Mouse (Mus musculus) embryonic facial prominence, embryonic 13.5 days (tissue): Measurements from ENCODE around the gene Fgf2. TPM values are rescaled to one million over a fixed set of nuclear protein-coding genes. Genes with fewer than 3 reads are reported as not detected.

Source experiments
- ATAC-seq: fragments of 200-750 bp; cut with Nextera tagmentation; 2 replicates; pipeline ENCODE4 v1.8.0; 2017; ENCODE audit warnings: low read depth; ENCODE audit not compliant: insufficient number of reproducible peaks, insufficient read depth, low FRiP score, low TSS enrichment
- H3K27ac ChIP-seq: fragments of 300-500 bp; sonication (generic); 2 replicates; pipeline ENCODE4 v1.5.1; 2015; ENCODE audit warnings: moderate library complexity, mild to moderate bottlenecking, inconsistent platforms
- H3K27me3 ChIP-seq: fragments of 300-500 bp; sonication (generic); 2 replicates; pipeline ENCODE4 v1.6.1; 2015; ENCODE audit warnings: mild to moderate bottlenecking, inconsistent platforms
- H3K36me3 ChIP-seq: fragments of 300-500 bp; sonication (generic); 2 replicates; pipeline ENCODE4 v1.6.1; 2015; ENCODE audit warnings: mild to moderate bottlenecking, inconsistent platforms
- H3K4me1 ChIP-seq: fragments of 300-500 bp; sonication (generic); 2 replicates; pipeline ENCODE4 v1.6.1; 2015; ENCODE audit warnings: inconsistent platforms
- H3K4me2 ChIP-seq: fragments of 300-500 bp; sonication (generic); 2 replicates; pipeline ENCODE4 v1.6.1; 2015; ENCODE audit warnings: moderate library complexity, mild to moderate bottlenecking, inconsistent platforms
- H3K4me3 ChIP-seq: fragments of 300-500 bp; sonication (generic); 2 replicates; pipeline ENCODE4 v1.5.1; 2015; ENCODE audit warnings: mild to moderate bottlenecking, inconsistent platforms
- H3K9ac ChIP-seq: fragments of 300-500 bp; sonication (generic); 2 replicates; pipeline ENCODE4 v1.6.1; 2015; ENCODE audit warnings: mild to moderate bottlenecking, inconsistent platforms
- H3K9me3 ChIP-seq: fragments of 300-500 bp; sonication (generic); 2 replicates; pipeline ENCODE4 v1.6.1; 2016; ENCODE audit warnings: inconsistent platforms
- WGBS: fragments of 180-500 bp; shearing (Covaris S2); methylation state at CpG from one replicate; pipeline ENCODE4 v1.1.7; 2015; ENCODE audit warnings: mixed read lengths; 5-methylcytosine and 5-hydroxymethylcytosine counted together
- polyA plus RNA-seq: library from polyadenylated mRNA; unstranded; fragments of >200 nt; fragmentation: Nextera tagmentation; extraction: Ambion mirVana; gene quantifications from 2 replicates; pipeline ENCODE4 v1.2.1, GENCODE M21; 2015

Fgf2 gene
- polyA plus RNA-seq, 1 experiment from 2014 or later = 4.7 TPM

- Histone ChIP-seq H3K27ac (no peak overlapping the region), H3K27me3 (no peaks in the 10 kb centered on the region)
- ATAC-seq = no peak
Measured at GRCm38 (mm10) chr3:37360729-37361128, 12.6 kb downstream of the Fgf2 start.

DNA sequence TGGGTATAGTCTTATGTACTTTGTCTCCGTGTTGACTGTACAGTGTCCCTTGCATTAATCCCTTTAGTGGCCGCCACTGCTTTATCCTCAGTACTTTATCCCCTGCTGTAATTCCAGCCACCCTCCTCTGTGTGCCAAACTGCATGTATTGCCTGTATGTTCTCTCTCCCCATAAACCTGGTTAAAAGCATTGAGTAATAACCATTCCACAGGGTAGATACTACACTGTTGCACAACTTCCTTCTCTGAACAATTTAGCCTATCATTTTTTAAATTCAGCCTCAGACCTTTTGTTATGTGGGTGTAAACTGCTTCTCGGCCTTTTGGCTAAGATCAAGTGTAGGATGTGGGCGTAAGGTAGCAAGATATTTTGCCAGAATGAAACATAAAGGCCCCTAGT is 17.0 kb downstream of the Fgf2 start:
- Histone ChIP-seq H3K27me3 (no peaks in the 10 kb centered on the region), H3K4me3 (no peak overlapping the region), H3K9me3 (no peaks in the 10 kb centered on the region), H3K4me2 (no peak overlapping the region), H3K9ac (no peak overlapping the region), H3K27ac (no peak overlapping the region), H3K36me3 (no peaks in the 10 kb centered on the region), H3K4me1 (no peaks in the 10 kb centered on the region)
- no peak for ATAC-seq
- 85% methylated on average over 4 of the region's 4 CpGs for WGBS

More at GRCm38 (mm10) chr3:37360729-37361128, 12.6 kb downstream of the Fgf2 start:
- no peaks in the 10 kb centered on the region for H3K4me1 ChIP-seq
- H3K4me3 ChIP-seq = no peak overlapping the region
- H3K4me2 ChIP-seq = no peak overlapping the region
- WGBS = 88% methylated on average over 9 of the region's 9 CpGs
- H3K9me3 ChIP-seq = no peaks in the 10 kb centered on the region
- no peaks in the 10 kb centered on the region for H3K36me3 ChIP-seq
- no peak overlapping the region for H3K9ac ChIP-seq

DNA sequence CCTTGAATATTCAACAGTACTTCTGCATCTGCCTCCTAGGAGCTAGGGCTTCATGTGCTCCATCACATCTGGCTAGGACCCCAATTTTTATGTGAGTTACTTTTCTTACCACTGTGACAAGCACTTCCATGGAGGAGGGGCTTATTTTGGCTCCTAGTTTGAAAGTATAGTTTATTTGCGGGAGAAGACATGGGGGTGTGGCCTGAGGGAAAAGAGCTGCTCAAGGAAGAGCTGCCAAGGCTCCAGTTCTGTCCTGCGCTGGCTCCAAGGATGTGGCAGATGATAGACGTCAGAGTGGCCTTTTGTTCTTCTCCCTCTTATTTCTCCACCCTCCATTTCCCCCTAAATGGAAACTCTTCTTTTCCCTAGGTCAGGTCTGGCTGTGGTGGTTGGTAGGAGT is 17.8 kb downstream of the Fgf2 start:
- ATAC-seq = no peak
- Histone ChIP-seq H3K4me1 (no peaks in the 10 kb centered on the region), H3K9me3 (no peaks in the 10 kb centered on the region), H3K27me3 (no peaks in the 10 kb centered on the region), H3K4me2 (no peak overlapping the region), H3K9ac (no peak overlapping the region), H3K27ac (no peak overlapping the region), H3K4me3 (no peak overlapping the region), H3K36me3 (no peaks in the 10 kb centered on the region)
- WGBS = 34% methylated on average over 3 of the region's 3 CpGs

DNA sequence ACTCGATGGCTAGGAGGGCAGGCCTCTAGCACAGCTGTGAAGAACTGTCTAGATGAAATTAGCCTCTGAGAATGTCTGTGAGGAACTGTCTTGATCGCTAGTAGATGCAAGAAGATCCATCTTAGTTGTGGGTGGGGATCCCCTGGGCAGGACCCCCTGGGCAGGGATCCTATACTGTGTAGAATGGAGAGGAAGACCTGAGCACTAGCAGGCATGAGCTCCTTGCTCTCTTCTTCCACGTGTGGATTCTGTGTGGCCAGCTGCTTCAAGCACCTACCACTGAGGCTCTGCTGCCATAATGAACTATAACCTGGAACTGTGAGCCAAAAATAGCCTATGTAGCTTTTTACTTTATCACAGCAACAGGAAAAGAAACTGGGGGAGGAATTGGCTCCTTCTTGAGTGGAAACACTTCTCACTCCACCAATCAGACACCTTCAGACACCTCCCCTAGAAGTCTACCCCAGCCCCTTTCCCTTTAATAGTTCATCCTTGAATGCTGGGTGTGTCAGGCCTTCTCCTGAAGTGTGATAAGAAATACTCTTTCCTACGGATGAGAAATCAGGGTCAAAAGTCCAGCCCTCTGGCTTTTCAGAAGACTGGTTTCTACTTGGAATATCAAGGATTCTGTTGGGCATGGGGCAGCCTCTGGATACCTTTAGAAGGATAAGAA is 18.4 kb downstream of the Fgf2 start:
- H3K9me3 ChIP-seq = no peaks in the 10 kb centered on the region
- H3K4me1 ChIP-seq = no peaks in the 10 kb centered on the region
- no peak for ATAC-seq
- H3K27me3 ChIP-seq = no peaks in the 10 kb centered on the region
- no peaks in the 10 kb centered on the region for H3K36me3 ChIP-seq
- no peak overlapping the region for H3K4me3 ChIP-seq
- H3K4me2 ChIP-seq = no peak overlapping the region
- H3K27ac ChIP-seq = no peak overlapping the region
- 68% methylated on average over 4 of the region's 4 CpGs for whole genome bisulfite sequencing
- no peak overlapping the region for H3K9ac ChIP-seq

DNA sequence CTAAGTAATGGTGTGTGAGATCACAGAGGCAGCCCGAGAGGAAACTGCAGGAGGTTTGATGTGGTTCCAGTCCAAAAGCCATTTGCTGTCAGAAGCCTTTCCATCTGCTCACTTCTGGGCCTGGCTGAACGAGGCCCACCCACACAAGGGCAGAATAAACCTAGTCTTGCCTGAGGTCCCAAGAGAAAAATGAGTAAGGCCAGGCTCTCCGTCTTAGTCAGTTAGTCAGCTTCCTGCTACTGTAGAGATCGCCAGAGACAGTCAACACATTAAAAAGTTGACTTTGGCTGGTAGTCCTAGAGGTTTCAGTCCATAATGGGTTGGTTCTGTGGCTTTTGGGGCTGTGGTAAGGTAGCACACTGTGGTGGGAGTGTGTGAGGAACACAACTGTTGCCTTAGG is 22.3 kb downstream of the Fgf2 start:
- no peak overlapping the region for H3K4me2 ChIP-seq
- no peak for ATAC-seq
- H3K27ac ChIP-seq = no peak overlapping the region
- H3K36me3 ChIP-seq = no peaks in the 10 kb centered on the region
- 73% methylated on average over 4 of the region's 4 CpGs for WGBS
- H3K4me1 ChIP-seq = peaks cover 4% of the 10 kb centered on the region; the same call in 1 of the 2 replicates
- H3K9ac ChIP-seq = no peak overlapping the region
- H3K9me3 ChIP-seq = no peaks in the 10 kb centered on the region
- H3K4me3 ChIP-seq = no peak overlapping the region
- H3K27me3 ChIP-seq = no peaks in the 10 kb centered on the region

DNA sequence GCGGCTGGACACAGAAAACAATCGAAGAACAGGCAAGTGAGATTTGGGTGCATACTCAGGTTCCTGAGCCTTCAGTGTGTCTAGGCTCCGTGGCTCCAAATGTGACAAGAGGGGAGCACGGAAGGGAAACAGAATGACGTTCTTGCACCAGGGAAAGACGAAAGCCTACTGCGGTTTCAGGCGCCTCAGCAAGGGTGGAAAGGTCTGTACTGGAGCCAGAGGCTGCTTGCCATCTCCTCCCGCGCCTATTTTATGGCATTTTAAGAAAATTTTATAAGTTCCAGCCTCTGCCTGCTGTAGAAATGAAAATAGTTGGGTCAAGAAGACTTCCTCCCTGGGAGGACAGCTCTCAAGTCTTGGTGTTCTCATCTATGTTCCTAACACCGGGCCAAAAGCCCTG is 25.6 kb downstream of the Fgf2 start:
- Histone ChIP-seq H3K27ac (peak overlapping the region; percentile 44; the same call in 1 of the 2 replicates), H3K4me2 (no peak overlapping the region), H3K9me3 (no peaks in the 10 kb centered on the region), H3K4me1 (peaks cover 13% of the 10 kb centered on the region; the same call in 1 of the 2 replicates), H3K36me3 (no peaks in the 10 kb centered on the region), H3K4me3 (no peak overlapping the region), H3K27me3 (no peaks in the 10 kb centered on the region), H3K9ac (no peak overlapping the region)
- no peak for ATAC-seq
- WGBS = 83% methylated on average over 11 of the region's 11 CpGs

GRCm38 (mm10) chr3:37377926-37378325 is 29.8 kb downstream of the Fgf2 start:
- no peak overlapping the region for H3K4me2 ChIP-seq
- H3K9me3 ChIP-seq = no peaks in the 10 kb centered on the region
- H3K9ac ChIP-seq = 0 out of 2 replicates have a peak overlapping the region, but pooled peaks have one; percentile 11
- ATAC-seq = no peak
- 0 out of 2 replicates have a peak overlapping the region, but pooled peaks have one; percentile 12 for H3K27ac ChIP-seq
- no peak overlapping the region for H3K4me3 ChIP-seq
- no peaks in the 10 kb centered on the region for H3K36me3 ChIP-seq
- peaks cover 38% of the 10 kb centered on the region for H3K4me1 ChIP-seq
- H3K27me3 ChIP-seq = no peaks in the 10 kb centered on the region
- 69% methylated on average over 6 of the region's 6 CpGs for WGBS

DNA sequence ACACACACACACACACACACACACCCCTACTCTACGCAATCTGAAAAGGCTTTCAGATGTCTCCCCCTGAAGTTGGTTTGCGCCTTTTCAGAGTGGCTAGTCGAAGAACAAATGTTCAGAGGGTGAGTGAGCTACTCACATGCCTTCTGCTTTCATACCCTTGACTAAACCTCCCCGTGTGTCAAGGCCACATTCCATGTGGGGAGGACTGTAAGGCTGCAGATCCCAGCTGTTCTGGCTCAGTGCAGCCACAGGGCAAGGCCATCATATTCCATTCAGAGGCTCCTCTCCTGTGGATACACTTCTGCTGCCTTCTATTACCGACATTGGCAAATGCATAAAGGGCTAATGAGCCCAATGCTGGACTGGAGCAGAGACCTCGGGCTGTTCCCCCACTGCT is 30.3 kb downstream of the Fgf2 start:
- Histone ChIP-seq H3K4me1 (peaks cover 41% of the 10 kb centered on the region), H3K27me3 (no peaks in the 10 kb centered on the region), H3K9me3 (no peaks in the 10 kb centered on the region), H3K36me3 (no peaks in the 10 kb centered on the region), H3K4me2 (no peak overlapping the region), H3K27ac (peak overlapping the region; percentile 12; the same call in 1 of the 2 replicates), H3K4me3 (no peak overlapping the region), H3K9ac (no peak overlapping the region)
- WGBS = 60% methylated on average over 6 of the region's 6 CpGs
- ATAC-seq = no peak

DNA sequence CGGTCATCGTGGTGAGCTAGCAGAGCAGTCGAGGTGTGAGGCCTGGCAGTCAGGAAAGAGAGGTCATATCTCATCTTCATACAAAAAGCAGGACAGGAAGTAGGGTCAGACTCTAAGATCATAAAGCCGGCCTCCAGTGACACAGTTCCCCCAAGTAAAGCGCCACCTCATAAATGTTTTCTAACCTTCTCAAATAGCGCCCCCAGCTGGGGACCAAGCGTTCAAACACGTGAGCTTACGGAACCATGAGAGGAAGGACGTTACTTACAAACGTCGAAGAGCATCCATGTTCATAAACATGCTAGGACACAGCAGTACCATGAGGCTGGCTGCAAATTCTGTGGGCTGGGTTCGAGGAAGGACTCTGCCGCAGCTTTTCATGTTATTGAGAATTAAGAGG is 31.1 kb downstream of the Fgf2 start:
- no peak for ATAC-seq
- Histone ChIP-seq H3K4me2 (no peak overlapping the region), H3K27me3 (no peaks in the 10 kb centered on the region), H3K27ac (no peak overlapping the region; the same call in 1 of the 2 replicates), H3K9me3 (no peaks in the 10 kb centered on the region), H3K36me3 (no peaks in the 10 kb centered on the region), H3K9ac (no peak overlapping the region), H3K4me3 (no peak overlapping the region), H3K4me1 (peaks cover 45% of the 10 kb centered on the region)
- WGBS = 84% methylated on average over 14 of the region's 14 CpGs

- Histone ChIP-seq H3K27me3 (no peaks in the 10 kb centered on the region), H3K4me1 (peaks cover 51% of the 10 kb centered on the region), H3K27ac (peak overlapping the region; percentile 81), H3K36me3 (no peaks in the 10 kb centered on the region), H3K9ac (no peak overlapping the region), H3K4me3 (no peak overlapping the region), H3K9me3 (no peaks in the 10 kb centered on the region), H3K4me2 (no peak overlapping the region)
- 67% methylated on average over 18 of the region's 18 CpGs for WGBS
- no peak for ATAC-seq
Measured at GRCm38 (mm10) chr3:37379930-37380881, 32.1 kb downstream of the Fgf2 start.

- H3K27ac ChIP-seq = no peak overlapping the region
- H3K4me2 ChIP-seq = no peak overlapping the region
- WGBS = 55% methylated on average over 6 of the region's 6 CpGs
- no peaks in the 10 kb centered on the region for H3K36me3 ChIP-seq
- H3K4me1 ChIP-seq = peaks cover 51% of the 10 kb centered on the region
- no peaks in the 10 kb centered on the region for H3K27me3 ChIP-seq
- no peak overlapping the region for H3K4me3 ChIP-seq
- H3K9me3 ChIP-seq = no peaks in the 10 kb centered on the region
- H3K9ac ChIP-seq = no peak overlapping the region
- no peak for ATAC-seq
Measured at GRCm38 (mm10) chr3:37381457-37381856, 33.3 kb downstream of the Fgf2 start.
